Mouse (Mus musculus): Measurements from ENCODE around the gene Tspan5. TPM values are rescaled to one million over a fixed set of nuclear protein-coding genes. Genes with fewer than 3 reads are reported as not detected.

Gene Tspan5
- polyA plus RNA-seq, 1 experiment from 2014 or later: 14.3 TPM

GRCm38 (mm10) chr3:138852982-138853689, 111.1 kb downstream of the Tspan5 start:
- Histone ChIP-seq H3K36me3 (ENCODE audit: control insufficient read depth, insufficient read depth) (no peaks in the 10 kb centered on the region), H3K4me1 (ENCODE audit: control insufficient read depth, insufficient read depth, low read length) (peaks cover 23% of the 10 kb centered on the region; the same call in 1 of the 2 replicates), H3K27me3 (ENCODE audit: control insufficient read depth, insufficient read depth, low read length) (no peaks in the 10 kb centered on the region), H3K4me2 (ENCODE audit: low read depth, low read length) (no peak overlapping the region), H3K9ac (ENCODE audit: low read length) (no peak overlapping the region), H3K4me3 (ENCODE audit: low read length) (no peak overlapping the region), H3K27ac (ENCODE audit: low read length) (no peak overlapping the region), H3K9me3 (replicated peaks; ENCODE audit: control insufficient read depth, low read length) (no peaks in the 10 kb centered on the region)
- 66% methylated on average over 13 of the region's 13 CpGs for WGBS
- ATAC-seq (replicated peaks; ENCODE audit: extremely low read depth, insufficient read depth, low FRiP score): no peak

- Histone ChIP-seq H3K4me2 (ENCODE audit: low read depth, low read length) (no peak overlapping the region), H3K9me3 (replicated peaks; ENCODE audit: control insufficient read depth, low read length) (no peaks in the 10 kb centered on the region), H3K9ac (ENCODE audit: low read length) (no peak overlapping the region), H3K4me1 (ENCODE audit: control insufficient read depth, insufficient read depth, low read length) (peaks cover 28% of the 10 kb centered on the region; the same call in 1 of the 2 replicates), H3K27me3 (ENCODE audit: control insufficient read depth, insufficient read depth, low read length) (no peaks in the 10 kb centered on the region), H3K27ac (ENCODE audit: low read length) (no peak overlapping the region), H3K36me3 (ENCODE audit: control insufficient read depth, insufficient read depth) (no peaks in the 10 kb centered on the region), H3K4me3 (ENCODE audit: low read length) (no peak overlapping the region)
- ATAC-seq (replicated peaks; ENCODE audit: extremely low read depth, insufficient read depth, low FRiP score): no peak
- 78% methylated on average over 16 of the region's 16 CpGs for WGBS
Measured at GRCm38 (mm10) chr3:138853996-138854836, 112.2 kb downstream of the Tspan5 start.

GRCm38 (mm10) chr3:138855387-138855786, 113.4 kb downstream of the Tspan5 start:
- Histone ChIP-seq H3K9me3 (replicated peaks; ENCODE audit: control insufficient read depth, low read length) (no peaks in the 10 kb centered on the region), H3K27me3 (ENCODE audit: control insufficient read depth, insufficient read depth, low read length) (no peaks in the 10 kb centered on the region), H3K4me2 (ENCODE audit: low read depth, low read length) (no peak overlapping the region), H3K36me3 (ENCODE audit: control insufficient read depth, insufficient read depth) (no peaks in the 10 kb centered on the region), H3K9ac (ENCODE audit: low read length) (no peak overlapping the region), H3K4me1 (ENCODE audit: control insufficient read depth, insufficient read depth, low read length) (peaks cover 32% of the 10 kb centered on the region; the same call in 1 of the 2 replicates), H3K4me3 (ENCODE audit: low read length) (no peak overlapping the region), H3K27ac (ENCODE audit: low read length) (no peak overlapping the region)
- 41% methylated on average over 5 of the region's 5 CpGs for WGBS
- no peak for ATAC-seq (replicated peaks; ENCODE audit: extremely low read depth, insufficient read depth, low FRiP score)

- 82% methylated on average over 4 of the region's 4 CpGs for WGBS
- H3K9ac ChIP-seq (ENCODE audit: low read length): no peak overlapping the region
- no peaks in the 10 kb centered on the region for H3K27me3 ChIP-seq (ENCODE audit: control insufficient read depth, insufficient read depth, low read length)
- H3K9me3 ChIP-seq (replicated peaks; ENCODE audit: control insufficient read depth, low read length): no peaks in the 10 kb centered on the region
- no peak overlapping the region for H3K4me2 ChIP-seq (ENCODE audit: low read depth, low read length)
- H3K4me3 ChIP-seq (ENCODE audit: low read length): no peak overlapping the region
- no peak for ATAC-seq (replicated peaks; ENCODE audit: extremely low read depth, insufficient read depth, low FRiP score)
- no peak overlapping the region for H3K27ac ChIP-seq (ENCODE audit: low read length)
- H3K4me1 ChIP-seq (ENCODE audit: control insufficient read depth, insufficient read depth, low read length): peaks cover 32% of the 10 kb centered on the region; the same call in 1 of the 2 replicates
- H3K36me3 ChIP-seq (ENCODE audit: control insufficient read depth, insufficient read depth): no peaks in the 10 kb centered on the region
Measured at GRCm38 (mm10) chr3:138856946-138857345, 115.0 kb downstream of the Tspan5 start.

- no peaks in the 10 kb centered on the region for H3K27me3 ChIP-seq (ENCODE audit: control insufficient read depth, insufficient read depth, low read length)
- no peak overlapping the region for H3K9ac ChIP-seq (ENCODE audit: low read length)
- no peaks in the 10 kb centered on the region for H3K9me3 ChIP-seq (replicated peaks; ENCODE audit: control insufficient read depth, low read length)
- peak; percentile 10; the same call in 1 of the 2 replicates for ATAC-seq (replicated peaks; ENCODE audit: extremely low read depth, insufficient read depth, low FRiP score)
- peaks cover 32% of the 10 kb centered on the region; the same call in 1 of the 2 replicates for H3K4me1 ChIP-seq (ENCODE audit: control insufficient read depth, insufficient read depth, low read length)
- 60% methylated on average over 12 of the region's 12 CpGs for WGBS
- H3K27ac ChIP-seq (ENCODE audit: low read length): peak overlapping the region; percentile 66
- no peaks in the 10 kb centered on the region for H3K36me3 ChIP-seq (ENCODE audit: control insufficient read depth, insufficient read depth)
- H3K4me3 ChIP-seq (ENCODE audit: low read length): no peak overlapping the region
- H3K4me2 ChIP-seq (ENCODE audit: low read depth, low read length): no peak overlapping the region
Measured at GRCm38 (mm10) chr3:138857805-138858546, 116.0 kb downstream of the Tspan5 start.

GRCm38 (mm10) chr3:138858649-138859048, 116.7 kb downstream of the Tspan5 start:
- H3K27me3 ChIP-seq (ENCODE audit: control insufficient read depth, insufficient read depth, low read length): no peaks in the 10 kb centered on the region
- H3K27ac ChIP-seq (ENCODE audit: low read length): peak overlapping the region; percentile 66
- H3K9ac ChIP-seq (ENCODE audit: low read length): no peak overlapping the region
- peaks cover 28% of the 10 kb centered on the region; the same call in 1 of the 2 replicates for H3K4me1 ChIP-seq (ENCODE audit: control insufficient read depth, insufficient read depth, low read length)
- H3K4me2 ChIP-seq (ENCODE audit: low read depth, low read length): no peak overlapping the region
- H3K4me3 ChIP-seq (ENCODE audit: low read length): no peak overlapping the region
- no peak for ATAC-seq (replicated peaks; ENCODE audit: extremely low read depth, insufficient read depth, low FRiP score)
- 78% methylated on average over 6 of the region's 6 CpGs for WGBS
- H3K36me3 ChIP-seq (ENCODE audit: control insufficient read depth, insufficient read depth): no peaks in the 10 kb centered on the region
- H3K9me3 ChIP-seq (replicated peaks; ENCODE audit: control insufficient read depth, low read length): no peaks in the 10 kb centered on the region

GRCm38 (mm10) chr3:138859166-138859565, 117.2 kb downstream of the Tspan5 start:
- H3K27me3 ChIP-seq (ENCODE audit: control insufficient read depth, insufficient read depth, low read length): no peaks in the 10 kb centered on the region
- H3K4me2 ChIP-seq (ENCODE audit: low read depth, low read length): no peak overlapping the region
- no peaks in the 10 kb centered on the region for H3K9me3 ChIP-seq (replicated peaks; ENCODE audit: control insufficient read depth, low read length)
- H3K4me1 ChIP-seq (ENCODE audit: control insufficient read depth, insufficient read depth, low read length): peaks cover 28% of the 10 kb centered on the region; the same call in 1 of the 2 replicates
- 85% methylated on average over 8 of the region's 8 CpGs for WGBS
- H3K4me3 ChIP-seq (ENCODE audit: low read length): no peak overlapping the region
- no peaks in the 10 kb centered on the region for H3K36me3 ChIP-seq (ENCODE audit: control insufficient read depth, insufficient read depth)
- no peak for ATAC-seq (replicated peaks; ENCODE audit: extremely low read depth, insufficient read depth, low FRiP score)
- no peak overlapping the region; the same call in 1 of the 2 replicates for H3K27ac ChIP-seq (ENCODE audit: low read length)
- no peak overlapping the region for H3K9ac ChIP-seq (ENCODE audit: low read length)

GRCm38 (mm10) chr3:138859666-138860065, 117.7 kb downstream of the Tspan5 start:
- WGBS: 40% methylated on average over 8 of the region's 8 CpGs
- Histone ChIP-seq H3K4me2 (ENCODE audit: low read depth, low read length) (no peak overlapping the region), H3K4me1 (ENCODE audit: control insufficient read depth, insufficient read depth, low read length) (peaks cover 28% of the 10 kb centered on the region; the same call in 1 of the 2 replicates), H3K36me3 (ENCODE audit: control insufficient read depth, insufficient read depth) (no peaks in the 10 kb centered on the region), H3K9ac (ENCODE audit: low read length) (no peak overlapping the region), H3K4me3 (ENCODE audit: low read length) (no peak overlapping the region), H3K9me3 (replicated peaks; ENCODE audit: control insufficient read depth, low read length) (no peaks in the 10 kb centered on the region), H3K27me3 (ENCODE audit: control insufficient read depth, insufficient read depth, low read length) (no peaks in the 10 kb centered on the region), H3K27ac (ENCODE audit: low read length) (0 out of 2 replicates have a peak overlapping the region, but pooled peaks have one; percentile 4)
- no peak for ATAC-seq (replicated peaks; ENCODE audit: extremely low read depth, insufficient read depth, low FRiP score)
